Mouse (Mus musculus): Measurements from ENCODE around the gene Ccdc144b. TPM values are rescaled to one million over a fixed set of nuclear protein-coding genes. Genes with fewer than 3 reads are reported as not detected.

Gene Ccdc144b
- polyA plus RNA-seq, 1 experiment from 2014 or later: 0.10 TPM

DNA sequence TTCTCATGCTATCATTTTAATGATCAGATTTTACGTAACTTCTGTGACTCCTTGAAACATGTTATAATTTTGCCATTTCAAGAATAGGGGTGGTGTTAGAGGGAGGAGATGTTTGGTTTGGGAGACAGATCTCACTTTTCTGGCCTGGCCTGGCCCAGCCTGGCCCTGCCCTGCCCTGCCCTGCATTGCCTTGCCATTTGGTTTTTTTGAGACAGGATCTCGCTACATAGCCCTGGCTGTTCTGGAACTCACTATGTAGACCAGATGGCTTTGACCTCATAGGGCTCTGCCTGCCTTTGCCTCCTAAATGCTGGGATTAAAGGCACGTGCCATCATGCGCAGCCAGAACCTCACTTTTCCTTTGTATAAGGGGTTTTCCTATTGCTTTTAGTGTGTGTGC, 17.1 kb upstream of the Ccdc144b start:
- Histone ChIP-seq H3K9me3 (replicated peaks) (no peaks in the 10 kb centered on the region), H3K27me3 (replicated peaks) (no peaks in the 10 kb centered on the region), H3K4me1 (replicated peaks) (peaks cover 7% of the 10 kb centered on the region), H3K36me3 (peaks cover 36% of the 10 kb centered on the region), H3K4me2 (no peak overlapping the region), H3K4me3 (no peak overlapping the region), H3K9ac (no peak overlapping the region), H3K27ac (ENCODE audit: poor library complexity, severe bottlenecking) (no peak overlapping the region)
- 95% methylated on average over 4 of the region's 4 CpGs for WGBS
- ATAC-seq (ENCODE audit: insufficient number of reproducible peaks, low FRiP score): no peak

DNA sequence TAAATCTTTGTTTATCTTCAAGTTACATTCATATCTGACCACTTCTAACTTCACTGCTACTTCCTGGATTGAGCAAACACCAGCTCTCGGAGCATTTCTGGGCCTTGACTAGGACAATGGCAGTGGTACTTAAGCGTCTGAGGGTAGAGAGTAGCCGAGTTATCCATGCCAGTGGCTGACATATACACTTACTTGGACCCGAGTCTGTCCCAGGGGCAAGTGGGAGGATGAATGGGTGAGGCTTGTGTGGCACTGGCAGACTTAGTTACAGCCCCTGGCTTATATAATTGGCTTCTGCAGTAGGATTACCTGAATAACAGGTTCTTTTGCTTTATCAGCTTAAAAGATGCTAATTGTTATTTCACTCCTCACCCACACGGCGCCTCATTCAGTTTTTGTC, 14.4 kb upstream of the Ccdc144b start:
- 81% methylated on average over 6 of the region's 6 CpGs for WGBS

GRCm38 (mm10) chr3:36065843-36066651, 12.7 kb upstream of the Ccdc144b start, which contains the start of gene Acad9:
Gene Acad9 (plus strand): TSS chr3:36065979.
- peak within 1 kb of the TSS; percentile 75 for H3K27ac ChIP-seq (ENCODE audit: poor library complexity, severe bottlenecking)
- WGBS: under 1% methylated on average over 49 of the region's 49 CpGs
- H3K4me1 ChIP-seq (replicated peaks): peaks cover 7% of the 10 kb centered on the region
- H3K4me3 ChIP-seq: peak within 1 kb of the TSS; percentile 98
- H3K4me2 ChIP-seq: peak within 1 kb of the TSS; percentile 79
- H3K9me3 ChIP-seq (replicated peaks): no peaks in the 10 kb centered on the region
- peak within 1 kb of the TSS; percentile 92 for H3K9ac ChIP-seq
- peak; percentile 93 for ATAC-seq (ENCODE audit: insufficient number of reproducible peaks, low FRiP score)
- peaks cover 12% of the 10 kb centered on the region for H3K36me3 ChIP-seq
- H3K27me3 ChIP-seq (replicated peaks): peaks cover 20% of the 10 kb centered on the region

More for the DNA sequence above, 14.4 kb upstream of the Ccdc144b start:
- no peak overlapping the region for H3K4me3 ChIP-seq
- peaks cover 7% of the 10 kb centered on the region for H3K4me1 ChIP-seq (replicated peaks)
- ATAC-seq (ENCODE audit: insufficient number of reproducible peaks, low FRiP score): no peak
- H3K27me3 ChIP-seq (replicated peaks): peaks cover 7% of the 10 kb centered on the region
- no peak overlapping the region for H3K4me2 ChIP-seq
- H3K36me3 ChIP-seq: peaks cover 17% of the 10 kb centered on the region
- no peaks in the 10 kb centered on the region for H3K9me3 ChIP-seq (replicated peaks)
- H3K9ac ChIP-seq: no peak overlapping the region
- no peak overlapping the region for H3K27ac ChIP-seq (ENCODE audit: poor library complexity, severe bottlenecking)

DNA sequence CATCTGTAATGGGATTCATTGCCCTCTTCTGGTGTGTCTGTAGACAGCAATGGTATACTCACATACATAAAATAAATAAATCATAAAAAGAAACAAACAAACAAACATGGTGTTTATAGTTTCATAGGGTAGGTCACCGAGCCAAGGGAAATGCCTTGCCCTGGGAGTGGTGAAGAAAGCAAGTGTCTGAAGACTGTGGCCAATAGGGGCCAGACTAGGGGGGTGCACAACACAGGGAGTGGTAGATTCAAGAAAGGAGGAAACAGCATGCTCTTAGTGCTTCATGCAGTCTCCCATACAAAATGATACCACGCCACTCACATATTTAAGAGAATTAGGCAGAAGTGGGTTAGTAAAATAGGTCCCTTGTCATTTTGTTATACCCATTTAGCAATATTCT, 11.8 kb upstream of the Ccdc144b start:
- peaks cover 3% of the 10 kb centered on the region for H3K36me3 ChIP-seq
- H3K9me3 ChIP-seq (replicated peaks): no peaks in the 10 kb centered on the region
- H3K27ac ChIP-seq (ENCODE audit: poor library complexity, severe bottlenecking): no peak overlapping the region
- 94% methylated on average over 2 of the region's 2 CpGs for WGBS
- peak overlapping the region; percentile 79 for H3K4me2 ChIP-seq
- peaks cover 7% of the 10 kb centered on the region for H3K4me1 ChIP-seq (replicated peaks)
- no peak for ATAC-seq (ENCODE audit: insufficient number of reproducible peaks, low FRiP score)
- H3K9ac ChIP-seq: no peak overlapping the region
- H3K27me3 ChIP-seq (replicated peaks): peaks cover 22% of the 10 kb centered on the region
- peak overlapping the region; percentile 98 for H3K4me3 ChIP-seq

GRCm38 (mm10) chr3:36064592-36065061, 11.3 kb upstream of the Ccdc144b start:
- H3K4me3 ChIP-seq: no peak overlapping the region
- 91% methylated on average over 1 of the region's 1 CpGs for WGBS
- no peaks in the 10 kb centered on the region for H3K9me3 ChIP-seq (replicated peaks)
- H3K27ac ChIP-seq (ENCODE audit: poor library complexity, severe bottlenecking): no peak overlapping the region
- no peak for ATAC-seq (ENCODE audit: insufficient number of reproducible peaks, low FRiP score)
- H3K4me1 ChIP-seq (replicated peaks): peaks cover 7% of the 10 kb centered on the region
- no peak overlapping the region for H3K9ac ChIP-seq
- H3K4me2 ChIP-seq: no peak overlapping the region
- H3K27me3 ChIP-seq (replicated peaks): peaks cover 22% of the 10 kb centered on the region
- no peaks in the 10 kb centered on the region for H3K36me3 ChIP-seq

- no peaks in the 10 kb centered on the region for H3K9me3 ChIP-seq (replicated peaks)
- 30% methylated on average over 8 of the region's 8 CpGs for WGBS
- H3K4me2 ChIP-seq: peak overlapping the region; percentile 46; the same call in 1 of the 2 replicates
- H3K27me3 ChIP-seq (replicated peaks): peaks cover 22% of the 10 kb centered on the region
- H3K36me3 ChIP-seq: no peaks in the 10 kb centered on the region
- H3K9ac ChIP-seq: peak overlapping the region; percentile 6; the same call in 1 of the 2 replicates
- ATAC-seq (ENCODE audit: insufficient number of reproducible peaks, low FRiP score): no peak
- H3K4me1 ChIP-seq (replicated peaks): no peaks in the 10 kb centered on the region
- no peak overlapping the region for H3K4me3 ChIP-seq
- H3K27ac ChIP-seq (ENCODE audit: poor library complexity, severe bottlenecking): no peak overlapping the region
Observed at GRCm38 (mm10) chr3:36060096-36060850, 6.9 kb upstream of the Ccdc144b start.

- Histone ChIP-seq H3K9ac (no peak overlapping the region), H3K4me2 (no peak overlapping the region), H3K27me3 (replicated peaks) (no peaks in the 10 kb centered on the region), H3K4me1 (replicated peaks) (no peaks in the 10 kb centered on the region), H3K36me3 (no peaks in the 10 kb centered on the region), H3K9me3 (replicated peaks) (no peaks in the 10 kb centered on the region), H3K4me3 (no peak overlapping the region), H3K27ac (ENCODE audit: poor library complexity, severe bottlenecking) (no peak overlapping the region)
- WGBS: 47% methylated on average over 1 of the region's 1 CpGs
- no peak for ATAC-seq (ENCODE audit: insufficient number of reproducible peaks, low FRiP score)
Observed at GRCm38 (mm10) chr3:36049106-36049505, 4.2 kb downstream of the Ccdc144b start.

- Histone ChIP-seq H3K27me3 (replicated peaks) (no peaks in the 10 kb centered on the region), H3K27ac (ENCODE audit: poor library complexity, severe bottlenecking) (no peak overlapping the region), H3K36me3 (no peaks in the 10 kb centered on the region), H3K4me3 (no peak overlapping the region), H3K4me1 (replicated peaks) (no peaks in the 10 kb centered on the region), H3K9me3 (replicated peaks) (no peaks in the 10 kb centered on the region), H3K9ac (no peak overlapping the region), H3K4me2 (no peak overlapping the region)
- 68% methylated on average over 4 of the region's 4 CpGs for WGBS
- no peak for ATAC-seq (ENCODE audit: insufficient number of reproducible peaks, low FRiP score)
Observed at GRCm38 (mm10) chr3:36045086-36045485, 8.3 kb downstream of the Ccdc144b start.

DNA sequence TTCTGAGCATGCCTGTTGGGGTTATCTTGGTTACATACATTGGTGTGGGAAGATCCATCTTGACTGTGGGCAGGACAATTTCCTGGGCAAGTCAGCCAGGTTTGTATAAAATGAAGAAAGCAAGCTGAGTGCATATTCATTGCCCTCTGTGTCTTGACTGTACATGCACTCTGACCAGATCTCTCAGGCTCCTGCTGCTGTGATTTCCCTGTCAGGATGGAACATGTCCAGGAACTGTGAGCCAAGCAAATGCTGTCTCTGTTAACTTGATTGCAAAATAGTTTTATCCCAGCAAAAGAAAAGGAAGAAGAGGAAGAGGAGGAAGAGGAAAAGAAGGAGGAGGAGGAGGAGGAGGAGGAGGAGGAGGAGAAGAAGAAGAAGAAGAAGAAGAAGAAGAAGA, 8.8 kb downstream of the Ccdc144b start:
- no peak for ATAC-seq (ENCODE audit: insufficient number of reproducible peaks, low FRiP score)
- Histone ChIP-seq H3K27ac (ENCODE audit: poor library complexity, severe bottlenecking) (no peak overlapping the region), H3K4me3 (no peak overlapping the region), H3K4me1 (replicated peaks) (no peaks in the 10 kb centered on the region), H3K9ac (no peak overlapping the region), H3K9me3 (replicated peaks) (no peaks in the 10 kb centered on the region), H3K27me3 (replicated peaks) (no peaks in the 10 kb centered on the region), H3K4me2 (no peak overlapping the region), H3K36me3 (no peaks in the 10 kb centered on the region)

DNA sequence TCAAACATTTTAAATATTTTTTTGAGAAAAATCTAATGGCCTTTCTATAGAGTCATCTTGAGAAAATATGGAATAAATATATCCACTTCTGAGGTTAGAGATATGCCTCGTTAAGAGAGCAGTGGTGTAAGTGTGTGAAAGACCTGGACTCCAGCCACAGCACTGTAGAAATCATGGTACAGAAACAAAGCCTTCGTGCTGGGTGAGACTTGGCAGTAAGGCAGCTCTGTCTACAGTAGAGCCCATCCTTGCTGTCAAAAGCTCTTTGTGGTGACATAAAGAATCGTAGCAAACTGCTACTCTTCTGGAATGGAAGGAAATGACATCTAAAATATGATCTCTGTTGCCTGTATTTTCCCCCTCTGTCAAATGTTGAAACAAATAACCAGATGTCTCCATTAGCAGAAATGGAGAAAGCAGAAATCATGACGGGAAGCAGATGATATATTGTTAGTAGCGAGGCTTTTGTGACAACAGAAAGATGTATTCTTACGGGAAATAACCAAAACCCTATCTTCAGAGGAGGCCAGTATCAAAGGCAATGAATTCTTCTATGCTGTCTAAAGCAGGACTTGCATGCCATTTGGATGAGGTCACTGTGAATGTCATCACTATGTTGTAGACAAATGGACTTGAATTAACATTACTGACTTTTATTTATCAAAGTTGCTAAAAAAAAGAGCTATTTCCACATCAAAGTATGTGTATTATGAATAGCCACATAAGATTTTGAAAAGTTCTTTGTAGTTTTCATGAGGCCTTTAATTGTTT, 21.4 kb downstream of the Ccdc144b start:
- Histone ChIP-seq H3K27ac (ENCODE audit: poor library complexity, severe bottlenecking) (no peak overlapping the region; the same call in 1 of the 2 replicates), H3K4me2 (peak overlapping the region; percentile 34; the same call in 1 of the 2 replicates)

More for the DNA sequence above, 21.4 kb downstream of the Ccdc144b start:
- Histone ChIP-seq H3K4me1 (replicated peaks) (peaks cover 5% of the 10 kb centered on the region; the same call in 1 of the 2 replicates), H3K27me3 (replicated peaks) (no peaks in the 10 kb centered on the region), H3K36me3 (no peaks in the 10 kb centered on the region), H3K9ac (no peak overlapping the region), H3K9me3 (replicated peaks) (no peaks in the 10 kb centered on the region), H3K4me3 (no peak overlapping the region)
- no peak for ATAC-seq (ENCODE audit: insufficient number of reproducible peaks, low FRiP score)
- WGBS: 29% methylated on average over 6 of the region's 6 CpGs
